Mouse (Mus musculus) lung, postnatal 0 days (tissue): ENCODE measurements around the gene Mindy1. TPM values are rescaled to one million over a fixed set of nuclear protein-coding genes. Genes with fewer than 3 reads are reported as not detected.
"Not testable (repeated sequence)": the region's sequence is repeated elsewhere in the genome, so short reads cannot be mapped to it uniquely, and the experiment has no call there.

Experiments used
- ATAC-seq: fragments of 200-750 bp; cut with Nextera tagmentation; 2 replicates; pipeline ENCODE4 v1.8.0; 2017; ENCODE audit warnings: moderate library complexity
- DNase-seq: peaks from one replicate; pipeline ENCODE4 v3.0.0-alpha.2; 2016; ENCODE audit warnings: low spot score
- H3K27ac ChIP-seq: fragments of 300-500 bp; sonication (generic); 2 replicates; pipeline ENCODE4 v1.5.1; 2014; ENCODE audit warnings: antibody characterized with exemption, mild to moderate bottlenecking, low read length, mixed read lengths
- H3K27me3 ChIP-seq: fragments of 300-500 bp; sonication (generic); replicated peaks from 2 replicates; pipeline ENCODE4 v1.6.1; 2014; ENCODE audit warnings: low read length, mixed read lengths; ENCODE audit not compliant: insufficient read depth
- H3K36me3 ChIP-seq: fragments of 300-500 bp; sonication (generic); 2 replicates; pipeline ENCODE4 v1.6.1; 2014; ENCODE audit warnings: low read length, mixed read lengths; ENCODE audit not compliant: insufficient read depth
- H3K4me1 ChIP-seq: fragments of 300-500 bp; sonication (generic); 2 replicates; pipeline ENCODE4 v1.6.1; 2014; ENCODE audit warnings: antibody characterized with exemption, low read depth, low read length, mixed read lengths; ENCODE audit not compliant: insufficient read depth
- H3K4me2 ChIP-seq: fragments of 300-500 bp; sonication (generic); replicated peaks from 2 replicates; pipeline ENCODE4 v1.6.1; 2014; ENCODE audit warnings: low read depth, mild to moderate bottlenecking, low read length, moderate library complexity, mixed read lengths
- H3K4me3 ChIP-seq: fragments of 300-500 bp; sonication (generic); 2 replicates; pipeline ENCODE4 v1.5.1; 2014; ENCODE audit warnings: low read depth, low read length
- H3K9ac ChIP-seq: fragments of 300-500 bp; sonication (generic); replicated peaks from 2 replicates; pipeline ENCODE4 v1.6.1; 2014; ENCODE audit warnings: low read depth, mild to moderate bottlenecking
- H3K9me3 ChIP-seq: fragments of 300-500 bp; sonication (generic); 2 replicates; pipeline ENCODE4 v1.6.1; 2016; ENCODE audit warnings: low read length, mixed read lengths
- CTCF ChIP-seq: IDR thresholded peaks from 2 replicates; pipeline ENCODE4 v1.5.1; 2016; ENCODE audit warnings: antibody characterized with exemption, mild to moderate bottlenecking
- EP300 ChIP-seq: IDR thresholded peaks from 2 replicates; pipeline ENCODE4 v1.6.1; 2016; ENCODE audit warnings: antibody characterized with exemption, mild to moderate bottlenecking, control low read depth
- WGBS: fragments of 180-500 bp; shearing (Covaris S2); extraction: QIAGEN DNeasy Blood & Tissue Kit; methylation state at CpG from one replicate; pipeline ENCODE4 v1.1.7; 2014; 5-methylcytosine and 5-hydroxymethylcytosine counted together
- polyA plus RNA-seq: library from polyadenylated mRNA; unstranded; fragments of >200 nt; fragmentation: Nextera tagmentation; extraction: Ambion mirVana; gene quantifications from 2 replicates; pipeline ENCODE4 v1.2.1, GENCODE M21; 2015

Gene Mindy1
- polyA plus RNA-seq, 1 experiment from 2014 or later: 68.0 TPM

- Histone ChIP-seq H3K4me3 (no peak overlapping the region), H3K36me3 (peaks cover 35% of the 10 kb centered on the region), H3K27me3 (no peaks in the 10 kb centered on the region), H3K4me1 (no peaks in the 10 kb centered on the region), H3K4me2 (no peak overlapping the region), H3K9me3 (no peaks in the 10 kb centered on the region), H3K27ac (no peak overlapping the region), H3K9ac (no peak overlapping the region)
- no peak for TF ChIP-seq CTCF
- TF ChIP-seq EP300: no peak
- 82% methylated on average over 1 of the region's 1 CpGs for WGBS
- DNase-seq: no peak
- no peak for ATAC-seq
Observed at GRCm38 (mm10) chr3:95328803-95329404, 47.8 kb downstream of the Mindy1 start.

- Histone ChIP-seq H3K36me3 (peaks cover 18% of the 10 kb centered on the region; the same call in 1 of the 2 replicates), H3K27me3 (no peaks in the 10 kb centered on the region), H3K4me3 (no peak overlapping the region), H3K9ac (no peak overlapping the region), H3K4me2 (no peak overlapping the region), H3K4me1 (no peaks in the 10 kb centered on the region), H3K27ac (no peak overlapping the region), H3K9me3 (no peaks in the 10 kb centered on the region)
- TF ChIP-seq EP300: no peak
- TF ChIP-seq CTCF: no peak
- 50% methylated on average over 1 of the region's 1 CpGs for WGBS
- DNase-seq (no peak), ATAC-seq (no peak)
Observed at GRCm38 (mm10) chr3:95331528-95331927, 50.4 kb downstream of the Mindy1 start.

GRCm38 (mm10) chr3:95337345-95337744 lies 56.2 kb downstream of the Mindy1 start:
- Histone ChIP-seq H3K27ac (no peak overlapping the region), H3K9me3 (no peaks in the 10 kb centered on the region), H3K4me1 (no peaks in the 10 kb centered on the region), H3K9ac (no peak overlapping the region), H3K4me3 (no peak overlapping the region), H3K4me2 (no peak overlapping the region), H3K27me3 (no peaks in the 10 kb centered on the region), H3K36me3 (peaks cover 36% of the 10 kb centered on the region; the same call in 1 of the 2 replicates)
- TF ChIP-seq EP300: no peak
- no peak for TF ChIP-seq CTCF
- DNase-seq (no peak), ATAC-seq (no peak)
- WGBS: 95% methylated on average over 4 of the region's 4 CpGs

GRCm38 (mm10) chr3:95338251-95338650 lies 57.1 kb downstream of the Mindy1 start:
- peaks cover 40% of the 10 kb centered on the region; the same call in 1 of the 2 replicates for H3K36me3 ChIP-seq
- H3K27ac ChIP-seq: no peak overlapping the region
- no peaks in the 10 kb centered on the region for H3K27me3 ChIP-seq
- no peak for ATAC-seq
- no peak for DNase-seq
- no peak overlapping the region for H3K9ac ChIP-seq
- no peak overlapping the region for H3K4me2 ChIP-seq
- no peaks in the 10 kb centered on the region for H3K4me1 ChIP-seq
- H3K4me3 ChIP-seq: no peak overlapping the region
- no peak for TF ChIP-seq EP300
- no peak for TF ChIP-seq CTCF
- H3K9me3 ChIP-seq: no peaks in the 10 kb centered on the region
- WGBS: 95% methylated on average over 4 of the region's 4 CpGs

- H3K9me3 ChIP-seq, H3K9ac ChIP-seq, DNase-seq, ATAC-seq, H3K27me3 ChIP-seq, H3K4me2 ChIP-seq, H3K27ac ChIP-seq, H3K4me1 ChIP-seq, H3K4me3 ChIP-seq: not testable (repeated sequence)
- WGBS: 92% methylated on average over 9 of the region's 9 CpGs
- H3K36me3 ChIP-seq: peaks cover 49% of the 10 kb centered on the region
Observed at GRCm38 (mm10) chr3:95343356-95344000, 62.3 kb downstream of the Mindy1 start.

Other genes with a start within 250 kb of the Mindy1 start
- 170 and 185 TPM in 2 replicates for gene Psmd4, start 238.7 kb upstream of the Mindy1 start, polyA plus RNA-seq
- 18.1 and 18.6 TPM in 2 replicates for gene Pip5k1a, start 174.4 kb upstream of the Mindy1 start, polyA plus RNA-seq
- gene Vps72, start 170.3 kb upstream of the Mindy1 start, polyA plus RNA-seq: 82.9 and 84.0 TPM in 2 replicates
- 2.0 and 2.9 TPM in 2 replicates for gene Tmod4, start 156.9 kb upstream of the Mindy1 start, polyA plus RNA-seq
- gene Scnm1, start 147.3 kb upstream of the Mindy1 start, polyA plus RNA-seq: 51.8 and 54.1 TPM in 2 replicates
- 13.3 and 14.0 TPM in 2 replicates for gene Lysmd1, start 147.3 kb upstream of the Mindy1 start, polyA plus RNA-seq
- 9.0 and 9.7 TPM in 2 replicates for gene Tnfaip8l2, start 139.0 kb upstream of the Mindy1 start, polyA plus RNA-seq
- 1.3 and 1.8 TPM in 2 replicates for gene Sema6c, start 120.9 kb upstream of the Mindy1 start, polyA plus RNA-seq
- 4.3 and 4.7 TPM in 2 replicates for gene Gabpb2, start 63.4 kb upstream of the Mindy1 start, polyA plus RNA-seq
- gene Cdc42se1, start 52.6 kb upstream of the Mindy1 start, polyA plus RNA-seq: 104 and 120 TPM in 2 replicates
- gene Mllt11, start 49.2 kb upstream of the Mindy1 start, polyA plus RNA-seq: 5.9 and 6.5 TPM in 2 replicates
- gene Gm128, start 39.7 kb upstream of the Mindy1 start, polyA plus RNA-seq: 1.5 and 1.6 TPM in 2 replicates
- 2.5 and 2.8 TPM in 2 replicates for gene Bnipl, start 30.2 kb upstream of the Mindy1 start, polyA plus RNA-seq
- 11.6 and 14.5 TPM in 2 replicates for gene Prune1, start 731 bp downstream of the Mindy1 start, polyA plus RNA-seq
- gene Anxa9, start 25.8 kb downstream of the Mindy1 start, polyA plus RNA-seq: 1.4 and 1.6 TPM in 2 replicates
- 291 and 299 TPM in 2 replicates for gene Cers2, start 33.4 kb downstream of the Mindy1 start, polyA plus RNA-seq
- gene Setdb1, start 75.9 kb downstream of the Mindy1 start, polyA plus RNA-seq: 11.5 and 13.2 TPM in 2 replicates
- 0.23 and 0.45 TPM in 2 replicates for gene 4930558C23Rik, start 121.5 kb downstream of the Mindy1 start, polyA plus RNA-seq
- 22.7 and 27.0 TPM in 2 replicates for gene Arnt, start 153.0 kb downstream of the Mindy1 start, polyA plus RNA-seq
- 8.2 and 8.8 TPM in 2 replicates for gene Ctsk, start 217.9 kb downstream of the Mindy1 start, polyA plus RNA-seq
- 109 and 115 TPM in 2 replicates for gene Ctss, start 245.4 kb downstream of the Mindy1 start, polyA plus RNA-seq